ENCODE assay signal across 23 mouse cellular contexts in the genomic region with DNA sequence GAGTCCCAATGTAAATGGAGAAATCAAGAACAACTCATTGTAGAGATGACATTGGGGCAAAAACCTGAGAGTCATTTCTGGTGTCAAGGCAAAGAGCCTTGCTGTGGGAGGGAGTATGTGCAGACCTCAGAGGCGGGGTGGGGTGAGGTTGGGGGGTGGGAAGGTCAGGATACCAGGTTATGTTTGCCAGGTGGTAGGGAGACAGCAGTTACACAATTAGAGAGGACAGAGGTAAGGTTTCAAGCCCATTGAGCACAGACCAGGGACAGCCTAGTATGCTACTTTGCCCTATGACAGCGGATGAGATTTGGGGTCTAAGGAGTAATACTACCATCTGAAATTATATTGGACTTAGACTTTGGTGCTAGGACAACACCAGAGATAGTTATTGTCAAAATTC. TPM values are rescaled to one million over a fixed set of nuclear protein-coding genes. Genes with fewer than 3 reads are reported as not detected.
"Had no signal": no experiment of that assay in that cellular context is flagged by ENCODE, and none has a peak within 500 bp of the region (broad histone marks: within the 10 kb centered on the region; RNA-seq: fewer than 3 reads in every experiment).

No protein-coding gene starts in this region.

- H3K4me2 ChIP-seq: lung, embryonic 14.5 days; midbrain, embryonic 12.5 days; neural tube, embryonic 13.5 days; neural tube, embryonic 15.5 days had no signal

- ATAC-seq: midbrain, embryonic 16.5 days had no signal

- H3K4me3 ChIP-seq: midbrain, embryonic 10.5 days; midbrain, embryonic 12.5 days; myocyte; neural tube, embryonic 13.5 days; neural tube, embryonic 15.5 days had no signal

- H3K9me3 ChIP-seq: midbrain, embryonic 10.5 days; midbrain, embryonic 12.5 days; neural tube, embryonic 13.5 days; neural tube, embryonic 15.5 days had no signal

- DNase-seq: lung, adult 18-20 months; lung, embryonic 14.5 days; lung, postnatal 10 days; lung, postnatal 4 days; retina, postnatal 1 day; right cerebral cortex, adult 18-20 months; right cerebral cortex, postnatal 25 days; right cerebral cortex, postnatal 4 days; spleen, adult 18-20 months; thymus, adult 18-20 months; thymus, postnatal 14 days; thymus, postnatal 36 days had no signal

- H3K27me3 ChIP-seq: midbrain, embryonic 12.5 days; neural tube, embryonic 13.5 days; neural tube, embryonic 15.5 days had no signal

- H3K27ac ChIP-seq: midbrain, embryonic 10.5 days; midbrain, embryonic 12.5 days; neural tube, embryonic 13.5 days; neural tube, embryonic 15.5 days had no signal

- H3K36me3 ChIP-seq: midbrain, embryonic 10.5 days; midbrain, embryonic 12.5 days; neural tube, embryonic 13.5 days; neural tube, embryonic 15.5 days had no signal

- H3K9ac ChIP-seq: lung, embryonic 14.5 days; midbrain, embryonic 12.5 days; neural tube, embryonic 13.5 days; neural tube, embryonic 15.5 days had no signal

- H3K4me1 ChIP-seq: midbrain, embryonic 12.5 days had no signal

RNA-seq across cellular contexts. Expression of a gene that starts 42.8 kb away (rescaled TPM):
- polyA plus RNA-seq: lung, embryonic 14.5 days; lung, embryonic 16.5 days; midbrain, embryonic 12.5 days; small intestine, adult 2 months; stomach, embryonic 14.5 days; thymus, postnatal 0 days had no signal

RNA-seq across cellular contexts. Expression of a gene that starts 43.8 kb away (rescaled TPM):
- polyA plus RNA-seq: midbrain, embryonic 12.5 days; small intestine, adult 2 months; stomach, embryonic 16.5 days had no signal
